Mouse (Mus musculus): ENCODE measurements around the gene Bpifa6.

- TF ChIP-seq CTCF (IDR thresholded peaks at IDR 0.05) (peak; percentile 97), EP300 (IDR thresholded peaks at IDR 0.05) (no peak)
Observed at GRCm38 (mm10) chr2:153995770-153996169, 21.0 kb downstream of the Bpifa6 start.

Data from lung, postnatal 0 days (tissue).